Mouse (Mus musculus): ENCODE measurements around the gene Atp4b.
A peak's percentile ranks its signal among the peaks of the same experiment; 100 is the strongest.
"Not testable (repeated sequence)": the region's sequence is repeated elsewhere in the genome, so short reads cannot be mapped to it uniquely, and the experiment has no call there.

Gene Atp4b

DNA sequence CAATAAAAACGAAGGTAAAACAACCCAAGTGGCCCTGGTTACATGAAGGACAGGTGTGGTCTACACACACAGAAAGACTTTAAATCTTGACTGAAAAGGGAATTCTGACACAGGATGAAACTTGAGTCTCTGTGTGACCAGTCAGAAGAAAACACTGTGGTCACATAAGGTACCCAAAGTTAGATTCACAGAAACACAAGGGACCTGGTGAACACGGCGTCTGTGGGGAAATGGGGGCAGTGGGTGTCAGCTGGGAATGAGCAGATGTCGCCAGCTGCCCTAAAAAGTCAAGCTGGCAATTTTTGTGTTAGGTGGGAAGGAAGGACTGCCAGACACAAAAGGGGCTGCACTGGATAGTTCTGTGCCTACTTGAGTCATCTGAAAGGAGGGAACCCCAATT, 13.6 kb downstream of the Atp4b start:
- DNase-seq (ENCODE audit: low read depth, low spot score): no peak

GRCm38 (mm10) chr8:13382536-13382935, 14.1 kb downstream of the Atp4b start:
- DNase-seq (ENCODE audit: low read depth, low spot score): no peak

DNA sequence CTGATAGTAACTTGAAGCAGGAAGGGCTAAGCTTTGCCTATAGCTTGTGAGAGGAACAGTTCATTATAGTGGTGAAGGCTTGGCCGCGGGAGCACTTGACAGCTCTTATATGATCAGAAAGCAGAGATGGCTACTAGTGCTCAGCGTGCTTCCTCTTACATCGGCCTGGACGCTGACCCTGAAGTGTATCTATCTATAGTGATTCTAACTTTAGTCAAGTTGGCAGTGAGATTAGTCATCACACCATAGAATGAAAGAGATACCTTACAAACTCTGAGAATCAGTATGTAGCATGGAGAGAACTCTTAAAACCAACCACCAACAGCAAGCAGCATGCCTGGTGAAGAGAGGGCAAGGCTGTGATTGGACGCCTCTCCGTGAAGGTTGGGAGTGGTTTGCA, 15.0 kb downstream of the Atp4b start:
- DNase-seq (ENCODE audit: low read depth, low spot score): no peak

GRCm38 (mm10) chr8:13373151-13373662, 23.4 kb downstream of the Atp4b start:
- DNase-seq (ENCODE audit: low read depth, low spot score): no peak

GRCm38 (mm10) chr8:13361865-13362264, 34.8 kb downstream of the Atp4b start:
- DNase-seq (ENCODE audit: low read depth, low spot score): no peak

GRCm38 (mm10) chr8:13360213-13360612, 36.4 kb downstream of the Atp4b start:
- no peak for DNase-seq (ENCODE audit: low read depth, low spot score)

GRCm38 (mm10) chr8:13356681-13357080, 39.9 kb downstream of the Atp4b start:
- no peak for DNase-seq (ENCODE audit: low read depth, low spot score)

DNA sequence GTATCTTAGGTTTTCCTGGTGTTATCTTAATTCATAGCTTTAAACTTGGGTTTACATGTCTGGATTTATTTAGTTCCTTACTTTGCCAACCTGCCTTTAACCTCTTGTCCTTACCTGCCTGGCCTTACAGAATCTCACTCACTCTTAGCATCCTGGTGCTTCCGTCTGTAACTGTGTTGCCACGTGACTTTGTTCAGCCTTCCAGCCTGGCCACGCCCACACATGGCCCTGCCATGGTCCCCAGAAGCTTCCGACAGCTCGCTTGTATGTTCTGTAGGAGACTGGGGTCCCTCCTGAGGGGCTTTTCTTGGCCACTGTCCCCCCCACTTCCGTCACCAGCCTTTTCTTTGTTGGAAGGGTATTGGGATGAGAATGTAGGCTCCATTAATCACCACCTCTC, 40.4 kb downstream of the Atp4b start:
- DNase-seq (ENCODE audit: low read depth, low spot score): no peak

GRCm38 (mm10) chr8:13353883-13354282, 42.7 kb downstream of the Atp4b start:
- no peak for DNase-seq (ENCODE audit: low read depth, low spot score)

DNA sequence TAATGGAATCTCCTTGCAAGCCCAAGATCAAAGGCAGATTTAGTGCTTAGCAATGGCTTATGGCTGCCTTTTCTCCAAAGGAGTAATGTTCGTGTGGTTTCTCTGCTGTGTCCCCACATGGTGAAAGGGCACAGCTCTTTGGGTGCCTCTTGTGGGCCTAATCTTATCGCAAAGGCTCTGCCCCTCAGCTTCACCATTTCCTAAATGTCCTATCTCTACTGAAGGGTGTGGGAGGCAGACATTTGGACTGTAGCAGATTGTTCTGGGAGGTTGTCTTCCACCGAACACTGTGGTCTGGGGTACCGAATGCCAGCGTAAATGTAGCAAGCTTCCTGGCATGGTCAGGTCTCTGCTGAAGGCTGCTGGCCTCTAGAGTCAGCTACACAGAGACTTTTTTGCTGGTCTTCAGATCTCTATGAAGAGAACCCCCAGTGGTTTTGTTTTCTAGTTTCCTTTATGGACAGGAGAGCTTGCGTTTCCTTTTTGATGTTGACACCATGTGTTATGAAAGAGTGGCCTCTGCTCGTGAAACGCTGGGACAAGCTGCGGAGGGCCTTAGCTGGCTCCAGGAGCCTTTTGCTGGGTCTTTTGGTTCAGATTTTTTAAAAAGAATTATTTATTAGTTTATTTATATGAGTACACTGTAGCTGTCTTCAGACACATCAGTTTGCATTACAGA, 43.3 kb downstream of the Atp4b start:
- DNase-seq (ENCODE audit: low read depth, low spot score): no peak

DNA sequence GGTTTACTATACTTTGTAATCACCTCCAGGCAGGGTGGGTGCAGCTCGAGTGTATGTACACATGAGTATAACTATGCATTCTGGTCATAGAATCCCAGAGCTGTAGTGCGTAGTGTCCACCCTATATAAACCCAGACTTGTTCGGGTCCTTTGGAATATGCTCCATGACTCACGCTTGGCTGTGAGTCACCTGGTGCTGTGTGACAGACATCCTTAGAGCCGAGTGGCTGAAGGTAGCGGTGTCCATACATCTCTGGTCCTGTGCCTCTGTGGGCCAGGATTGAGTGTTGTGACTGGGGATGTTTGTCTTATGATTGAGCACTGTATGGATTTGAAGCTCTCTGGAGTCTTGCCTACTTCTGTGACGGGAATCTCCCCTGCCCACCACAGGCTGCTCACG, 44.0 kb downstream of the Atp4b start:
- no peak for DNase-seq (ENCODE audit: low read depth, low spot score)

- DNase-seq (ENCODE audit: low read depth, low spot score): no peak
Measured at GRCm38 (mm10) chr8:13351593-13351992, 45.0 kb downstream of the Atp4b start.

DNA sequence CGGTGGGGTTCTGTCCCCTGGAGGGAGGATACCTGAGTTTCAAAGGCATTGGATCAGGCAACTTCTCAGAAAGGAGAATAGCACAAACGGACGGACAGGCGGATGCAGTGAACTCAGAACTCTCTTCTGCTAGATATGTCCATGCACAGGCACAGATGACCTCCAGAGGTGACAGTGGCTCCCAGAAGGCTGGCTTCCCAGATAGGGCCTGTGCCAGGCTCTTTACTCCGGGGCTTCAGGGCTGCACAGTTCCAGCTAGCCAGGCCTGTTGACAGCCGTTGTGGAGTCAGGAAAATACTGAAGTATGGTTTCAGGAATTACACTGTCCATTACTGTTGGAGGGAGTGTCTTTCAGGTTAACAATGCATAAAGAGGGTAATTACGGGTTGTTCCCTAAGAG, 46.6 kb downstream of the Atp4b start:
- no peak for DNase-seq (ENCODE audit: low read depth, low spot score)

DNA sequence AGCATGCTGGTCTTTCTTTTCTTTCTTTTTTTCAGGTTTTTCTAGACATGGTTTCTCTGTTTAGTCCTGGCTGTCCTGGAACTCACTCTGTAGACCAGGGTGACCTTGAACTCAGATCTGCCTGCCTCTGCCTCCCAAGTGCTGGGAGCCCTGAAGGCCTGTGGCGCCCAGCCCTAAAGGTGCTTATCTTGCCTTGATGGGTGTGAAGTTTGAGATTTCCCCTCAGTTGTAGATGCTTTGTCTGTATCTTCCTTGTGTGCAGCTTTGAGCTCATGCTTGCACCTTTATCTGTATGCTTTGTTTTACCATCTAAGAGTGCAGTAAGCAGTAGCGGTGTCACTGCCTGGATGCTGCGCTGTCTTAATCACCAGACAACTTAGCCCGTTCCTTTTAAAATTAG, 53.5 kb downstream of the Atp4b start:
- no peak for DNase-seq (ENCODE audit: low read depth, low spot score)

DNA sequence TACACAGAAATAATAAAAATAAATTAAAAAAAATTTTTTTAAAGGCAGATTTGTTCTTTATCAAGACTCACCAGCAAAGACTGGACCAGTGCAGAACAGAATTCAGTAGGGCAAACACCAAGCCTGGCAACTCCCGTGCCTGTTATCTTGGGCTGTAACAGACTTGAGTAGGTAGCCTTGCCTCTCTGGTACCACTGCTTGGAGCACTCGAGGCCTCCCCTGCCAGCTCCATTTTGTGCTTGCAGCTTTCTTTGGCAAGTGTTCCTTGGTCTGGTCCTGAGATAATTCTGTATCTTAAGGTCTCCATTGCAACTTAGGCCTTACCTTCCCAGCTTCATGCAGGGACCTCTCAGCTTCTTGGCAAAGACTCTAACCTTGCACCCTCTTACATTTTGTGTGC, 54.3 kb downstream of the Atp4b start:
- DNase-seq (ENCODE audit: low read depth, low spot score): no peak

GRCm38 (mm10) chr8:13340650-13341049, 56.0 kb downstream of the Atp4b start:
- DNase-seq (ENCODE audit: low read depth, low spot score): no peak

DNA sequence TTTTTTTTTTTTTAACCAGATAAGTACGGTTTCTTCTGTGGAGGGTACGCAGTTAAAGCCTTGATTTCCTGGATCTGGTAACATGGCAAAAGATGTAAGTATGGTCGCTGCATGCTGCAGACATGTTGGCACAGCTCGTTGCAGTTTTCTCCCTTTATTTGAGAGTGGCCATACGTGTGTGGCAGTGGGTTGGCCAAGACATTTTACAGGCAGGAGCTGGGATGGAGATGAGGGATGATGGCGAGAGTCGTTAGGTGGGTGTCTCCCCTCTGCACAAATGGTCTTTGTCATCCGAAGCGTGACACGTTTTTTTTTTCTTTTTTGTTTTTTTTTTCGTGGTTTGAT, 57.0 kb downstream of the Atp4b start:
- DNase-seq (ENCODE audit: low read depth, low spot score): no peak

DNA sequence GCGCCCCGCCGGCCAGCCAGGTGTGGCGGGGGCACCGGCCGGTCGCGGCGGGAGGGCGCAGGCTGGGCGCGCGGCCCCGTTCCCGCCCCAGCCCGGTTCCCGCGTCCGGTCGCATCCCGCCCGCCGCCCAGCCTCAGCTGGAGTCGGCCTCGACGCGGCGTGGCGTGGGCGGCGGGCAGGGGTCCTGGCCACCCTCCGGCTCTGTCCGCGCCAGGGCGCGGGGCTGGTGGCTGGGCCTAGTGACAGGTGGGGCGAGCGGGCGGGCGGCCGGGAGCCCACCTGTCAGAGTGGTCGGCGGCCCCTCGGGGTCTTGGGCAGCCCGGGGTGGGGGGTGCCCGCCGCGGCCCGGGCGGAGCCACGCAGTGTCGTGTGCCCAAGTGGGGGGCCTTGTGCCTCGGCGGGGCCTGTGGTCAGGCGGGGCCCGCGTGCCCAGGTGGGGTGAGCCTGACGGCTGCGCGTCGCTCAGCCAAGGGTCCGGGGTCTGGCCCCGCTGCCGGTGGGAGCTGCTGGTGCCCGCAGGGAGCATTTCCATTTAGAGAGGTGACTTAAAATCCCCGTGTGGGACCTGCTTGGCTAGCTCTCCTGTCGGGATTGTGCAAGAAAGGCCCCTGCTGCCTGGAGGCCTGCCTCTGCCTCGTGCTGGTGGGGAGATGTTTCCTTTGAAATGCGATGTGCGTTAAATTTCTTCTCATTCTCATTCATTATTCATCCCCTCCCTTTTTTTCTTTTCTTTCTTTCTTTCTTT, 57.6 kb downstream of the Atp4b start:
- no peak for DNase-seq (ENCODE audit: low read depth, low spot score)

DNA sequence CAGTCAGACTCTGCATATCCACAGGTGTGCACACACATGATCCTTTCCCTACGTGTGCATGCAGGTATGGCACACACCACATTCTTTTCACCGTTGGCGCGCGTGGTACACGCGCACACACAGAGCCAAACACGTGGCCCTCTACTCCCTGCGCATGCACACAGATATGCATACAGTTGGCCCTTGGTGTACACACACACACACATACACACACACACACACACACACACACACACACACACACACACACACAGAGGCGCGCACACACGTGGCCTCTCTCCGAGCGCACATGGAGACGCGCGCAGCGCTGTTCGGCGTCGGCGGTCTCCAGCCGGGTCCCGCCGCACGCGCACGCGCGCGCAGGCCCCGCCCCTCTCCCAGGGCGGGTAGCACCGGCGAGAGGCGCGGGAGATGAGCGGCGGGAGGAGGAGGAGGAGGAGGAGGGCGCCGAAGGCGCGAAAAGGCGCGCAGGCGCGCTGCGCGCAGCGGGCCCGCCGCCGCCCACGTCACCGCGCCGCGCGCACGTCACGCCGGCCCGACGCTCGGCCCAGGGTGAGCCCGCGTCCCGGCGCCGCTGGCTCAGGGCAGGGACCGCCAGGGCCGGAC, 58.3 kb downstream of the Atp4b start, which contains the start of gene Tfdp1:
Gene Tfdp1, plus strand, starts transcription at position 497 of the 606 bp plus-strand sequence.
- peak; percentile 86 for DNase-seq (ENCODE audit: low read depth, low spot score)

DNA sequence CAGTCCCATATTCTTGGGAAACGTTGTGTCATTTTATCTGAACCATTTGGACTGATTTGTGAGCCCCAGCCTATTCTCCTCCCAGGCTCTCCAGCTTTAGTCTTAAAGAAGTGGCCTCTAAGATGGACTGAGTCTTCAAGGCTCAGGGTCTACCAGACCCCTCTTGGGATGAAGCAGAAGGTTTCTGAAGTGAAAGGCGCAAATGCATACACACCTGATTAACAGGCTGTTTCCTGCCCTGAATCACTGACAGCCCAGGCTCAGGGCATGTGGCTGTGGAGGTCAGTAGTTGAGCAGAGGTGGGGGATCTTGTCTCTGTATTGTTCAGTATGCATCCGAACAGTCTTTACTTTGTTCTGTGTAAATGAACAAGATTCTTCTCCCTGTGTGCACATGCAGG, 58.9 kb downstream of the Atp4b start:
- DNase-seq (ENCODE audit: low read depth, low spot score): no peak

GRCm38 (mm10) chr8:13337245-13337644, 59.4 kb downstream of the Atp4b start:
- not testable (repeated sequence) for DNase-seq (ENCODE audit: low read depth, low spot score)
